Mouse (Mus musculus): ENCODE measurements around the gene Scg5. TPM values are rescaled to one million over a fixed set of nuclear protein-coding genes. Genes with fewer than 3 reads are reported as not detected.

Gene Scg5
- polyA plus RNA-seq, 2 experiments: 0.84 to 1.5 TPM

DNA sequence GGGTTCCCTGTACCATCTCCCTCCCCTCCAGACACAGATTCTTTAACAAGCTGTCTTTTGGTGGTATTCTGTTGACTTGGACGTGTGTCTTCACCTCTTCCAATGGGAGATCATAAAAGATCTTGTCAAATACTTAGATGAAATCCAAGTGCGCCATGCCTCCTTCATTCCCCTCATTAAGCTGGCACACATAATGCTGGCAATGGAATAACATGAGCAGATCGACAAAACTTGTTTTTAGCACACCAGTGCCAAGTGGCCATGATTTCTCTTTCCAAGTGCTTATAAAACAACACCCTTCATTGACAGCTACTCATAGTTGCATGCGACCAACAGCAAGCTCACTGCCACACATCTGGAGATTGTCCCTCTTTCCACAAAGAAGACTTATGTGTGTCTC, 41.0 kb downstream of the Scg5 start:
- Histone ChIP-seq H3K4me2 (replicated peaks; ENCODE audit: low read depth, low read length, severe bottlenecking) (no peak overlapping the region), H3K9ac (ENCODE audit: low read depth, low read length, severe bottlenecking) (no peak overlapping the region), H3K4me3 (replicated peaks; ENCODE audit: low read length) (no peak overlapping the region), H3K4me1 (ENCODE audit: control insufficient read depth, insufficient read depth, low read length) (no peaks in the 10 kb centered on the region), H3K9me3 (ENCODE audit: control insufficient read depth, low read length) (no peaks in the 10 kb centered on the region), H3K27ac (replicated peaks; ENCODE audit: low read depth, low read length) (no peak overlapping the region), H3K36me3 (ENCODE audit: control insufficient read depth, insufficient read depth, low read length) (no peaks in the 10 kb centered on the region), H3K27me3 (ENCODE audit: control insufficient read depth, insufficient read depth, low read length) (no peaks in the 10 kb centered on the region)
- no peak for TF ChIP-seq POLR2A (IDR thresholded peaks at IDR 0.05; ENCODE audit: borderline replicate concordance, extremely low read depth, insufficient read depth, insufficient read length)
- DNase-seq (ENCODE audit: low spot score) (no peak), ATAC-seq (ENCODE audit: low FRiP score, low read depth) (no peak)
- WGBS: 87% methylated on average over 4 of the region's 4 CpGs

DNA sequence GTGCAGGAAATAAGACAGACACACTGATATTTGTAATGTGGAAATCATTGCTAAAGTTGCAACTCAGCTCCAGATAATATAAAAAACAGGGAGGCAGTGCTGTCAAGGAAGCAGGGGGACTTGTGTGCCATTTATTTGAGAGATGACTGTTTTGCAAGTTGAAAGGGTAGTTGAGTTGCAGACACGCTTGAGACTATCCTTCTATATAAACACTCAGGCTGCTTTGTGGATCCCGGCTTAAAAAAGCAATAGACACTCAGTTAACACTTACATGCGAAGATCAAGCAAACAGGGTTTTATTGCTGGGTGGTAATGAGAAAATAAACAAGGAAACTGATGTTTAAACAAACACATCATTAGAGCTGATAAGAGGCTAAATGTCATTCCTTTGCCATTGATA, 44.1 kb downstream of the Scg5 start:
- H3K27ac ChIP-seq (replicated peaks; ENCODE audit: low read depth, low read length): no peak overlapping the region
- DNase-seq (ENCODE audit: low spot score) (no peak), ATAC-seq (ENCODE audit: low FRiP score, low read depth) (no peak)
- no peak overlapping the region for H3K4me2 ChIP-seq (replicated peaks; ENCODE audit: low read depth, low read length, severe bottlenecking)
- no peaks in the 10 kb centered on the region for H3K9me3 ChIP-seq (ENCODE audit: control insufficient read depth, low read length)
- H3K4me3 ChIP-seq (replicated peaks; ENCODE audit: low read length): no peak overlapping the region
- H3K36me3 ChIP-seq (ENCODE audit: control insufficient read depth, insufficient read depth, low read length): no peaks in the 10 kb centered on the region
- H3K9ac ChIP-seq (ENCODE audit: low read depth, low read length, severe bottlenecking): no peak overlapping the region
- 30% methylated on average over 3 of the region's 3 CpGs for WGBS
- H3K27me3 ChIP-seq (ENCODE audit: control insufficient read depth, insufficient read depth, low read length): no peaks in the 10 kb centered on the region
- TF ChIP-seq POLR2A (IDR thresholded peaks at IDR 0.05; ENCODE audit: borderline replicate concordance, extremely low read depth, insufficient read depth, insufficient read length): no peak
- H3K4me1 ChIP-seq (ENCODE audit: control insufficient read depth, insufficient read depth, low read length): peaks cover 9% of the 10 kb centered on the region; the same call in 1 of the 2 replicates

DNA sequence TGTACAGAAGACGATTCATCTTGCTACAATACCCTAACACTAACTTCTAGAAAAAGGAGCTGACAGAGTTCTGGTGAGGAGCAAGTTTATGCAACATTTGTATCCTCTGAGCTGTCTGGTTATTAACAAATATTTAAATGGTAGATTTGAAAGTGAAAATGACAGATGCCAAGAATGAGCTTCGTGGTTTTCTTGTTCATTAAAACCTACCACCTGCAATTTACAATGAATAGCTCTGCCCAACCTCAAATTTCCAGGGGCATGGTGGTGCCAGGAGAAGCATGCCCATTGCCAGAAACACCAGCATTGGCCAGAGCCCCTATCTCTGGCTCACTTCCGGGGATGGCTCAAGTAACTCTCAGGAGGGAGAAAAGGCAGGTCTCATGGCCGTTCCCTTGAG, 47.4 kb downstream of the Scg5 start:
- no peak for TF ChIP-seq POLR2A (IDR thresholded peaks at IDR 0.05; ENCODE audit: borderline replicate concordance, extremely low read depth, insufficient read depth, insufficient read length)
- ATAC-seq (ENCODE audit: low FRiP score, low read depth): no peak
- H3K27ac ChIP-seq (replicated peaks; ENCODE audit: low read depth, low read length): no peak overlapping the region
- 61% methylated on average over 4 of the region's 4 CpGs for WGBS
- no peak overlapping the region for H3K9ac ChIP-seq (ENCODE audit: low read depth, low read length, severe bottlenecking)
- DNase-seq (ENCODE audit: low spot score): no peak
- H3K4me1 ChIP-seq (ENCODE audit: control insufficient read depth, insufficient read depth, low read length): peaks cover 9% of the 10 kb centered on the region; the same call in 1 of the 2 replicates
- H3K4me2 ChIP-seq (replicated peaks; ENCODE audit: low read depth, low read length, severe bottlenecking): no peak overlapping the region
- H3K36me3 ChIP-seq (ENCODE audit: control insufficient read depth, insufficient read depth, low read length): no peaks in the 10 kb centered on the region
- H3K9me3 ChIP-seq (ENCODE audit: control insufficient read depth, low read length): no peaks in the 10 kb centered on the region
- H3K27me3 ChIP-seq (ENCODE audit: control insufficient read depth, insufficient read depth, low read length): no peaks in the 10 kb centered on the region
- H3K4me3 ChIP-seq (replicated peaks; ENCODE audit: low read length): no peak overlapping the region

- Histone ChIP-seq H3K4me1 (ENCODE audit: control insufficient read depth, insufficient read depth, low read length) (peaks cover 9% of the 10 kb centered on the region; the same call in 1 of the 2 replicates), H3K4me2 (replicated peaks; ENCODE audit: low read depth, low read length, severe bottlenecking) (no peak overlapping the region), H3K9ac (ENCODE audit: low read depth, low read length, severe bottlenecking) (no peak overlapping the region), H3K27ac (replicated peaks; ENCODE audit: low read depth, low read length) (no peak overlapping the region), H3K4me3 (replicated peaks; ENCODE audit: low read length) (no peak overlapping the region), H3K36me3 (ENCODE audit: control insufficient read depth, insufficient read depth, low read length) (no peaks in the 10 kb centered on the region), H3K9me3 (ENCODE audit: control insufficient read depth, low read length) (no peaks in the 10 kb centered on the region), H3K27me3 (ENCODE audit: control insufficient read depth, insufficient read depth, low read length) (no peaks in the 10 kb centered on the region)
- no peak for DNase-seq (ENCODE audit: low spot score)
- TF ChIP-seq POLR2A (IDR thresholded peaks at IDR 0.05; ENCODE audit: borderline replicate concordance, extremely low read depth, insufficient read depth, insufficient read length): no peak
- 39% methylated on average over 5 of the region's 5 CpGs for WGBS
- no peak for ATAC-seq (ENCODE audit: low FRiP score, low read depth)
Measured at GRCm38 (mm10) chr2:113781107-113781506, 47.8 kb downstream of the Scg5 start.

DNA sequence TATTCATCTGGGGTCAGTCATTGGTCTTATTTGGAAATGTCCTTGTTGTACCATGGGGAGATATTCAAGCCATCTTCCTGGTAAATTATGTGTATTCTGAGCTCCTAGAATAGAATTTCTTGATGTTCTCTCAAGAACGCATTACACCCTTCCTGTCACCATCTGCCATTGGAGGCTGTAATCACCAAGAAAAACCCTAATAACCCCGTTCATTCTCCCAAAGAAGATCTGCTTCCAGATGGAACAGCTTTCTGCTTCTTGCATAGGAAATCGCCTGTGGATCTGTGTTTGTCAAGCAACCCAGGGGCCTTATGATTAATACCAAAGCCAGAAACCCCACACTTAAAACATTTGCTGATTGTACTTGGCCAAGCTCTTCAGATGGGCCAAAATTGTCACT, 49.6 kb downstream of the Scg5 start:
- no peak for ATAC-seq (ENCODE audit: low FRiP score, low read depth)
- Histone ChIP-seq H3K4me3 (replicated peaks; ENCODE audit: low read length) (no peak overlapping the region), H3K36me3 (ENCODE audit: control insufficient read depth, insufficient read depth, low read length) (no peaks in the 10 kb centered on the region), H3K4me1 (ENCODE audit: control insufficient read depth, insufficient read depth, low read length) (peaks cover 9% of the 10 kb centered on the region; the same call in 1 of the 2 replicates), H3K9me3 (ENCODE audit: control insufficient read depth, low read length) (no peaks in the 10 kb centered on the region), H3K9ac (ENCODE audit: low read depth, low read length, severe bottlenecking) (no peak overlapping the region), H3K27ac (replicated peaks; ENCODE audit: low read depth, low read length) (no peak overlapping the region), H3K27me3 (ENCODE audit: control insufficient read depth, insufficient read depth, low read length) (no peaks in the 10 kb centered on the region), H3K4me2 (replicated peaks; ENCODE audit: low read depth, low read length, severe bottlenecking) (no peak overlapping the region)
- 65% methylated on average over 3 of the region's 3 CpGs for WGBS
- TF ChIP-seq POLR2A (IDR thresholded peaks at IDR 0.05; ENCODE audit: borderline replicate concordance, extremely low read depth, insufficient read depth, insufficient read length): no peak
- DNase-seq (ENCODE audit: low spot score): no peak

DNA sequence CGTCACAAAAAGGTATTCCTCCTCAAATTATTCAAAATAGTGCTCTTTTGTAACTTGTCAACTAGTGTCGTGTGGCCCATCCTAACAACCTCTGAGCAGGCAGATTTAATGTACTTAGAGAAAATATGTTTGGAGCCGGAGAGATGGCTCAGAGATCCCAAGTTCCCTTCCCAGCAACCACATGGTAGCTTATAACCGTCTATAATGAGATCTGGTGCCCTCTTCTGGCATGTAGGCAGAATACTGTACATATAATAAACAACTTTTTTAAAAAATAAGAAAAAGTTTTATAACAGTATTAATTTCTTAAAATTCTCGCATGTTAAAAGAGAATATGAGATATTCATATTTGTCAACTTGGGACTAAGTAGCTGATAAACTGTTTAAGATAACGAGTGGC, 50.9 kb downstream of the Scg5 start:
- Histone ChIP-seq H3K4me1 (ENCODE audit: control insufficient read depth, insufficient read depth, low read length) (peaks cover 9% of the 10 kb centered on the region; the same call in 1 of the 2 replicates), H3K9ac (ENCODE audit: low read depth, low read length, severe bottlenecking) (no peak overlapping the region), H3K4me2 (replicated peaks; ENCODE audit: low read depth, low read length, severe bottlenecking) (no peak overlapping the region), H3K27me3 (ENCODE audit: control insufficient read depth, insufficient read depth, low read length) (no peaks in the 10 kb centered on the region), H3K36me3 (ENCODE audit: control insufficient read depth, insufficient read depth, low read length) (no peaks in the 10 kb centered on the region), H3K27ac (replicated peaks; ENCODE audit: low read depth, low read length) (no peak overlapping the region), H3K4me3 (replicated peaks; ENCODE audit: low read length) (no peak overlapping the region), H3K9me3 (ENCODE audit: control insufficient read depth, low read length) (no peaks in the 10 kb centered on the region)
- no peak for DNase-seq (ENCODE audit: low spot score)
- WGBS: 75% methylated on average over 6 of the region's 6 CpGs
- no peak for ATAC-seq (ENCODE audit: low FRiP score, low read depth)
- no peak for TF ChIP-seq POLR2A (IDR thresholded peaks at IDR 0.05; ENCODE audit: borderline replicate concordance, extremely low read depth, insufficient read depth, insufficient read length)
